Mouse (Mus musculus): ENCODE measurements at regions not wholly inside any gene's neighbourhood (a gene's known extent, or its start where the extent isn't known, plus 50 kb on each side); places are given as distances from the start of the nearest gene placed in this dataset.
"Not testable (repeated sequence)": the region's sequence is repeated elsewhere in the genome, so short reads cannot be mapped to it uniquely, and the experiment has no call there.

- Histone ChIP-seq H3K4me1 (ENCODE audit: insufficient read depth, low read depth, low read length) (no peaks in the 10 kb centered on the region), H3K4me3 (ENCODE audit: low read depth, low read length) (no peak overlapping the region), H3K36me3 (ENCODE audit: insufficient read depth, low read length) (no peaks in the 10 kb centered on the region), H3K4me2 (replicated peaks; ENCODE audit: low read depth, low read length) (no peak overlapping the region), H3K9me3 (ENCODE audit: low read length) (no peaks in the 10 kb centered on the region), H3K27ac (ENCODE audit: low read length) (no peak overlapping the region), H3K9ac (replicated peaks; ENCODE audit: low read depth) (no peak overlapping the region), H3K27me3 (replicated peaks; ENCODE audit: insufficient read depth, low read length) (no peaks in the 10 kb centered on the region)
- no peak for TF ChIP-seq EP300 (IDR thresholded peaks at IDR 0.05)
- no peak for TF ChIP-seq CTCF (IDR thresholded peaks at IDR 0.05)
- WGBS = 76% methylated on average over 1 of the region's 1 CpGs
- DNase-seq (ENCODE audit: low spot score) (no peak), ATAC-seq (no peak)
These were observed 661.2 kb upstream of the Slc8a1 start for GRCm38 (mm10) chr17:82399328-82399727.

- not testable (repeated sequence) for H3K4me1 ChIP-seq (ENCODE audit: insufficient read depth, low read depth, low read length); H3K27ac ChIP-seq (ENCODE audit: low read length); H3K36me3 ChIP-seq (ENCODE audit: insufficient read depth, low read length); H3K9me3 ChIP-seq (ENCODE audit: low read length); H3K4me3 ChIP-seq (ENCODE audit: low read depth, low read length); H3K9ac ChIP-seq (replicated peaks; ENCODE audit: low read depth); H3K4me2 ChIP-seq (replicated peaks; ENCODE audit: low read depth, low read length); H3K27me3 ChIP-seq (replicated peaks; ENCODE audit: insufficient read depth, low read length); DNase-seq (ENCODE audit: low spot score); ATAC-seq
- WGBS = 75% methylated on average over 3 of the region's 11 CpGs
These were observed 641.2 kb upstream of the Slc8a1 start for GRCm38 (mm10) chr17:82379371-82379770.

- Histone ChIP-seq H3K9me3 (ENCODE audit: low read length) (no peaks in the 10 kb centered on the region), H3K4me2 (replicated peaks; ENCODE audit: low read depth, low read length) (no peak overlapping the region), H3K36me3 (ENCODE audit: insufficient read depth, low read length) (no peaks in the 10 kb centered on the region), H3K4me1 (ENCODE audit: insufficient read depth, low read depth, low read length) (no peaks in the 10 kb centered on the region), H3K9ac (replicated peaks; ENCODE audit: low read depth) (no peak overlapping the region), H3K27ac (ENCODE audit: low read length) (no peak overlapping the region), H3K27me3 (replicated peaks; ENCODE audit: insufficient read depth, low read length) (no peaks in the 10 kb centered on the region), H3K4me3 (ENCODE audit: low read depth, low read length) (no peak overlapping the region)
- WGBS = 78% methylated on average over 2 of the region's 2 CpGs
- TF ChIP-seq CTCF (IDR thresholded peaks at IDR 0.05) = no peak
- no peak for TF ChIP-seq EP300 (IDR thresholded peaks at IDR 0.05)
- ATAC-seq (no peak), DNase-seq (ENCODE audit: low spot score) (no peak)
These were observed 640.2 kb upstream of the Slc8a1 start for GRCm38 (mm10) chr17:82378248-82378820.

GRCm38 (mm10) chr17:82377176-82377592 is 639.0 kb upstream of the Slc8a1 start:
- 68% methylated on average over 1 of the region's 1 CpGs for WGBS
- Histone ChIP-seq H3K4me1 (ENCODE audit: insufficient read depth, low read depth, low read length) (no peaks in the 10 kb centered on the region), H3K27me3 (replicated peaks; ENCODE audit: insufficient read depth, low read length) (no peaks in the 10 kb centered on the region), H3K36me3 (ENCODE audit: insufficient read depth, low read length) (no peaks in the 10 kb centered on the region), H3K4me3 (ENCODE audit: low read depth, low read length) (no peak overlapping the region), H3K9me3 (ENCODE audit: low read length) (no peaks in the 10 kb centered on the region), H3K27ac (ENCODE audit: low read length) (no peak overlapping the region), H3K4me2 (replicated peaks; ENCODE audit: low read depth, low read length) (no peak overlapping the region), H3K9ac (replicated peaks; ENCODE audit: low read depth) (no peak overlapping the region)
- TF ChIP-seq CTCF (IDR thresholded peaks at IDR 0.05) = no peak
- ATAC-seq (no peak), DNase-seq (ENCODE audit: low spot score) (no peak)

- TF ChIP-seq EP300 (IDR thresholded peaks at IDR 0.05) = no peak
- no peak for TF ChIP-seq CTCF (IDR thresholded peaks at IDR 0.05)
- H3K36me3 ChIP-seq (ENCODE audit: insufficient read depth, low read length) = no peaks in the 10 kb centered on the region
- H3K4me2 ChIP-seq (replicated peaks; ENCODE audit: low read depth, low read length) = no peak overlapping the region
- H3K27ac ChIP-seq (ENCODE audit: low read length) = no peak overlapping the region
- DNase-seq (ENCODE audit: low spot score) (no peak), ATAC-seq (no peak)
- no peak overlapping the region for H3K4me3 ChIP-seq (ENCODE audit: low read depth, low read length)
- H3K9me3 ChIP-seq (ENCODE audit: low read length) = no peaks in the 10 kb centered on the region
- H3K27me3 ChIP-seq (replicated peaks; ENCODE audit: insufficient read depth, low read length) = no peaks in the 10 kb centered on the region
- H3K9ac ChIP-seq (replicated peaks; ENCODE audit: low read depth) = no peak overlapping the region
- H3K4me1 ChIP-seq (ENCODE audit: insufficient read depth, low read depth, low read length) = no peaks in the 10 kb centered on the region
These were observed 629.7 kb upstream of the Slc8a1 start for GRCm38 (mm10) chr17:82367876-82368275.

GRCm38 (mm10) chr17:82366001-82366400 is 627.8 kb upstream of the Slc8a1 start:
- Histone ChIP-seq H3K4me3 (ENCODE audit: low read depth, low read length) (no peak overlapping the region), H3K4me1 (ENCODE audit: insufficient read depth, low read depth, low read length) (no peaks in the 10 kb centered on the region), H3K9ac (replicated peaks; ENCODE audit: low read depth) (no peak overlapping the region), H3K9me3 (ENCODE audit: low read length) (no peaks in the 10 kb centered on the region), H3K36me3 (ENCODE audit: insufficient read depth, low read length) (no peaks in the 10 kb centered on the region), H3K27ac (ENCODE audit: low read length) (no peak overlapping the region), H3K4me2 (replicated peaks; ENCODE audit: low read depth, low read length) (no peak overlapping the region), H3K27me3 (replicated peaks; ENCODE audit: insufficient read depth, low read length) (no peaks in the 10 kb centered on the region)
- TF ChIP-seq EP300 (IDR thresholded peaks at IDR 0.05) = no peak
- TF ChIP-seq CTCF (IDR thresholded peaks at IDR 0.05) = no peak
- 76% methylated on average over 4 of the region's 4 CpGs for WGBS
- no peak for DNase-seq (ENCODE audit: low spot score)
- no peak for ATAC-seq

- no peak overlapping the region for H3K27ac ChIP-seq (ENCODE audit: low read length)
- TF ChIP-seq EP300 (IDR thresholded peaks at IDR 0.05) (no peak), CTCF (IDR thresholded peaks at IDR 0.05) (no peak)
- DNase-seq (ENCODE audit: low spot score) (no peak), ATAC-seq (no peak)
- H3K4me1 ChIP-seq (ENCODE audit: insufficient read depth, low read depth, low read length) = no peaks in the 10 kb centered on the region
- no peak overlapping the region for H3K4me3 ChIP-seq (ENCODE audit: low read depth, low read length)
- H3K36me3 ChIP-seq (ENCODE audit: insufficient read depth, low read length) = no peaks in the 10 kb centered on the region
- H3K4me2 ChIP-seq (replicated peaks; ENCODE audit: low read depth, low read length) = no peak overlapping the region
- H3K9me3 ChIP-seq (ENCODE audit: low read length) = no peaks in the 10 kb centered on the region
- H3K27me3 ChIP-seq (replicated peaks; ENCODE audit: insufficient read depth, low read length) = no peaks in the 10 kb centered on the region
- H3K9ac ChIP-seq (replicated peaks; ENCODE audit: low read depth) = no peak overlapping the region
These were observed 610.5 kb upstream of the Slc8a1 start for GRCm38 (mm10) chr17:82348636-82349035.

Measured in lung, postnatal 0 days (tissue).